Mouse (Mus musculus) CH12.LX (cell line): Measurements from ENCODE around the gene Dag1. TPM values are rescaled to one million over a fixed set of nuclear protein-coding genes. Genes with fewer than 3 reads are reported as not detected.

Experiments used
- DNase-seq: peaks from one replicate; pipeline ENCODE4 v3.0.0-alpha.2; 2013; ENCODE audit errors: extremely low read depth
- H3K27ac ChIP-seq: 2 replicates; pipeline ENCODE4 v1.5.1; 2012; ENCODE audit warnings: low read depth, mild to moderate bottlenecking, control low read depth, moderate library complexity; ENCODE audit not compliant: insufficient read depth
- H3K27me3 ChIP-seq: replicated peaks from 2 replicates; pipeline ENCODE3; 2012; ENCODE audit warnings: inconsistent platforms
- H3K36me3 ChIP-seq, 2 experiments: replicated peaks in 1 of 2; 2 replicates each; pipeline versions ENCODE3 to v1.6.1; 2012; ENCODE audit warnings: inconsistent platforms in 1 of 2, low read length in 1 of 2, mild to moderate bottlenecking in 1 of 2, mixed read lengths in 1 of 2, moderate library complexity in 1 of 2; ENCODE audit not compliant: control insufficient read depth in 1 of 2, insufficient read depth in 1 of 2
- H3K4me1 ChIP-seq, 2 experiments: 2 replicates each; pipeline ENCODE4 v1.6.1; 2012; ENCODE audit warnings: inconsistent platforms in 1 of 2, moderate library complexity in 1 of 2; ENCODE audit not compliant: insufficient read depth in 2 of 2, control insufficient read depth in 1 of 2
- H3K4me2 ChIP-seq: 2 replicates; pipeline ENCODE4 v1.6.1; 2012; ENCODE audit warnings: low read depth, mild to moderate bottlenecking, control low read depth; ENCODE audit not compliant: poor library complexity, insufficient read depth, severe bottlenecking
- H3K4me3 ChIP-seq, 3 experiments: fragments of 150-350 bp in 1 of 3; sonication (generic) in 1 of 3; replicated peaks in 1 of 3; 2 replicates each; pipeline versions ENCODE3 to v1.5.1; 2011 to 2012; ENCODE audit warnings: low read depth in 2 of 3, low read length in 2 of 3, mild to moderate bottlenecking in 2 of 3, moderate library complexity in 2 of 3, control low read depth in 1 of 3, improper control_type of control experiment in 1 of 3, inconsistent platforms in 1 of 3, mixed read lengths in 1 of 3; ENCODE audit not compliant: poor library complexity in 1 of 3
- H3K79me2 ChIP-seq: replicated peaks from 2 replicates; pipeline ENCODE4 v1.6.1; 2012; ENCODE audit warnings: mild to moderate bottlenecking, moderate library complexity; ENCODE audit not compliant: control insufficient read depth, poor library complexity, insufficient read depth, severe bottlenecking; ENCODE audit errors: extremely low read depth
- H3K9ac ChIP-seq: 2 replicates; pipeline ENCODE4 v1.6.1; 2012; ENCODE audit warnings: low read depth, mild to moderate bottlenecking, control low read depth, moderate library complexity; ENCODE audit not compliant: insufficient read depth
- H3K9me3 ChIP-seq: replicated peaks from 2 replicates; pipeline ENCODE3; 2012; ENCODE audit warnings: low read length, inconsistent platforms, mixed read lengths
- BHLHE40 ChIP-seq: IDR thresholded peaks from 2 replicates; pipeline ENCODE4 v1.6.1; 2011; ENCODE audit warnings: mild to moderate bottlenecking, low read depth, low read length, improper control_type of control experiment
- CTCF ChIP-seq, 2 experiments: IDR thresholded peaks in 1 of 2; conservative IDR thresholded peaks in 1 of 2; 2 replicates each; pipeline ENCODE4 v1.5.1; 2011 to 2012; ENCODE audit warnings: low read depth in 2 of 2, low read length in 2 of 2, improper control_type of control experiment in 1 of 2, inconsistent platforms in 1 of 2, mild to moderate bottlenecking in 1 of 2, moderate library complexity in 1 of 2
- E2F4 ChIP-seq: IDR thresholded peaks from 2 replicates; pipeline ENCODE4 v1.6.1; 2011; ENCODE audit warnings: low read depth, low read length, improper control_type of control experiment; ENCODE audit not compliant: insufficient replicate concordance
- ELF1 ChIP-seq: IDR thresholded peaks from 2 replicates; pipeline ENCODE4 v1.6.1; 2014; ENCODE audit warnings: low read depth, mild to moderate bottlenecking, inconsistent platforms, low read length, improper control_type of control experiment
- EP300 ChIP-seq: IDR thresholded peaks from 2 replicates; pipeline ENCODE4 v1.6.1; 2011; ENCODE audit warnings: low read length, improper control_type of control experiment
- GABPA ChIP-seq: IDR thresholded peaks from 2 replicates; pipeline ENCODE4 v1.6.1; 2012; ENCODE audit warnings: low read depth, low read length, improper control_type of control experiment, inconsistent platforms; ENCODE audit not compliant: insufficient replicate concordance
- JUN ChIP-seq: IDR thresholded peaks from 2 replicates; pipeline ENCODE4 v1.6.1; 2011; ENCODE audit warnings: low read depth, mild to moderate bottlenecking, low read length, improper control_type of control experiment, moderate library complexity; ENCODE audit not compliant: insufficient read depth
- KAT2A ChIP-seq: IDR thresholded peaks from 2 replicates; pipeline ENCODE4 v1.6.1; 2012; ENCODE audit warnings: low read length, improper control_type of control experiment, inconsistent platforms; ENCODE audit not compliant: insufficient replicate concordance
- MAX ChIP-seq: IDR thresholded peaks from 2 replicates; pipeline ENCODE4 v1.6.1; 2011; ENCODE audit warnings: low read length, improper control_type of control experiment
- MAZ ChIP-seq: IDR thresholded peaks from 2 replicates; pipeline ENCODE4 v1.6.1; 2012; ENCODE audit warnings: low read depth, mild to moderate bottlenecking, inconsistent platforms, low read length, improper control_type of control experiment, moderate library complexity
- MXI1 ChIP-seq: IDR thresholded peaks from 2 replicates; pipeline ENCODE4 v1.6.1; 2011; ENCODE audit warnings: mild to moderate bottlenecking, low read depth, low read length, improper control_type of control experiment
- NELFE ChIP-seq: IDR thresholded peaks from 2 replicates; pipeline ENCODE4 v1.6.1; 2011; ENCODE audit warnings: low read depth, low read length, improper control_type of control experiment
- POLR2A ChIP-seq: IDR thresholded peaks from 2 replicates; pipeline ENCODE4 v1.6.1; 2011; ENCODE audit warnings: low read depth, mild to moderate bottlenecking, improper control_type of control experiment, low read length
- RAD21 ChIP-seq: IDR thresholded peaks from 2 replicates; pipeline ENCODE4 v1.6.1; 2011; ENCODE audit warnings: low read depth, mild to moderate bottlenecking, low read length, improper control_type of control experiment, moderate library complexity
- TCF12 ChIP-seq: IDR thresholded peaks from 2 replicates; pipeline ENCODE4 v1.6.1; 2014; ENCODE audit warnings: low read depth, mild to moderate bottlenecking, inconsistent platforms, low read length, improper control_type of control experiment
- USF1 ChIP-seq: IDR thresholded peaks from 2 replicates; pipeline ENCODE4 v1.6.1; 2014; ENCODE audit warnings: low read depth, mild to moderate bottlenecking, inconsistent platforms, low read length, improper control_type of control experiment
- ZC3H11A ChIP-seq: IDR thresholded peaks from 2 replicates; pipeline ENCODE4 v1.6.1; 2012; ENCODE audit warnings: low read depth, mild to moderate bottlenecking, inconsistent platforms, low read length, improper control_type of control experiment
- ZMIZ1 ChIP-seq: IDR thresholded peaks from 2 replicates; pipeline ENCODE4 v1.6.1; 2012; ENCODE audit warnings: low read depth, mild to moderate bottlenecking, inconsistent platforms, low read length, improper control_type of control experiment
- dilution Hi-C: fragments of 300-500 bp; cut with MboI; formaldehyde crosslinking; loops from 2 replicates; pipeline ENCODE4 v1.14.3; 2020; ENCODE audit warnings: low sequenced_read_pairs; ENCODE audit not compliant: extremely low pct_unique_long_range_greater_than_20kb, extremely low pct_ligation_motif_present
- in situ Hi-C: fragments of 300-500 bp; cut with MboI; formaldehyde crosslinking; loops from 3 replicates; pipeline ENCODE4 v1.14.3; 2019; ENCODE audit warnings: low sequenced_read_pairs, low pct_ligation_motif_present, low pct_unique_long_range_greater_than_20kb, mixed read lengths
- polyA plus RNA-seq: library from polyadenylated mRNA; unstranded; fragments of >175 nt; gene quantifications from 2 replicates; pipeline ENCODE4 v1.2.1, GENCODE M21; 2012; ENCODE audit warnings: low read depth; ENCODE audit not compliant: insufficient read length
- total RNA-seq, 2 experiments: library from RNA; depleted of rRNA; stranded (reverse); fragments of 300-350 nt in 1 of 2; fragments of >200 nt in 1 of 2; gene quantifications; 2 replicates each; pipeline ENCODE4 v1.2.3; 2012 to 2014

The Dag1 gene
- total and polyA plus RNA-seq, 3 experiments = 1.7 to 5.7 (median 3.9) TPM

DNA sequence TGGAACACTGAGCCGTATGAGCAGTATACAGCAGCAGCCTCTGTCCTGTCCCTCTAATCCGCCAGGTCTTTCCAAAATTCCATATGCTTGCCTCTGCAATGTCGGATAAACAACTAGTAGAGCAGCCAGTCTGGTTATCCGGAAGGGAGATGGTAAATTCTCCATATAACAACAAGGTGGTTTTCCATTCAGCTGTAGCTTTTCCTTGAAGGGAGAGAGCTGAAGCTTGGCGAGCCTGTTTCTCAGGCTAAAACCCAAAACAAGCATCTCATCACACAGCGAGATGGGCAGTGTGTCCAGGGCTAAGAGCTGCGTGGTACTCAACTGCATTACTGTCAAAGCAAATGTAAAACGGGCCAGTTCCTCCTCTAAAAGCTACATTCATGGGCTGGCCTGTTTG is 75.2 kb downstream of the Dag1 start:
- no peaks in the 10 kb centered on the region for H3K79me2 ChIP-seq
- no peak overlapping the region for H3K4me3 ChIP-seq
- in situ Hi-C loops = no loop called here
- dilution Hi-C loops = no loop called here
- H3K9me3 ChIP-seq = no peaks in the 10 kb centered on the region
- H3K4me2 ChIP-seq = no peak overlapping the region
- no peak for DNase-seq
- peaks cover 16 to 20% of the 10 kb centered on the region in 2 experiments for H3K4me1 ChIP-seq
- peaks cover 34% of the 10 kb centered on the region for H3K27me3 ChIP-seq
- no peak overlapping the region for H3K27ac ChIP-seq
- TF ChIP-seq POLR2A (no peak), JUN (no peak), KAT2A (no peak), TCF12 (no peak), MXI1 (no peak), NELFE (no peak), GABPA (no peak), EP300 (no peak), E2F4 (no peak), USF1 (no peak), MAZ (no peak), CTCF (conservative IDR thresholded peaks at IDR 0.05 in 1 of 2, IDR thresholded peaks at IDR 0.05 in 1 of 2; ENCODE audit: low read depth in 2 of 2, low read length in 2 of 2) (no peak), BHLHE40 (no peak)
- no peak overlapping the region for H3K9ac ChIP-seq
- no peaks in the 10 kb centered on the region for H3K36me3 ChIP-seq

GRCm38 (mm10) chr9:108187616-108188015 is 76.1 kb downstream of the Dag1 start:
- H3K79me2 ChIP-seq = no peaks in the 10 kb centered on the region
- H3K9me3 ChIP-seq = no peaks in the 10 kb centered on the region
- H3K36me3 ChIP-seq = no peaks in the 10 kb centered on the region
- peaks cover 36% of the 10 kb centered on the region for H3K27me3 ChIP-seq
- H3K9ac ChIP-seq = no peak overlapping the region
- TF ChIP-seq ELF1 (no peak), ZMIZ1 (no peak), ZC3H11A (no peak), MAX (no peak), RAD21 (no peak)
- H3K27ac ChIP-seq = no peak overlapping the region
- H3K4me1 ChIP-seq = peaks cover 10 to 15% of the 10 kb centered on the region in 2 experiments
- dilution Hi-C loops = no loop called here
- no peak for DNase-seq
- H3K4me2 ChIP-seq = no peak overlapping the region
- in situ Hi-C loops = no loop called here
- no peak overlapping the region for H3K4me3 ChIP-seq
